In genomic region chr9:108189787-108190679, GRCm38 (mm10) we compare ENCODE assay signal across 9 mouse cellular contexts. TPM values are rescaled to one million over a fixed set of nuclear protein-coding genes. Genes with fewer than 3 reads are reported as not detected.
DNase-seq lines count a peak whose midpoint lies in the region; ATAC-seq and TF ChIP-seq lines count a peak whose summit lies in the region.
"Had no signal": no experiment of that assay in that cellular context is flagged by ENCODE, and none has a peak within 500 bp of the region (broad histone marks: within the 10 kb centered on the region; RNA-seq: fewer than 3 reads in every experiment).

Gene Bsn (minus strand): TSS chr9:108190384.

- peak; percentile 57 to 65 for DNase-seq in B cell, adult 2 months
- peak; percentile 67 to 79 for DNase-seq in adrenal gland, postnatal 36 days
- peak; percentile 76 for DNase-seq in embryonic facial prominence, embryonic 11.5 days (ENCODE audit: low spot score)
- peak; percentile 51 to 74 for DNase-seq in kidney, postnatal 25 days
- peak; percentile 38 for DNase-seq in liver, embryonic 13.5 days
- DNase-seq in neural tube, embryonic 11.5 days (ENCODE audit: low spot score): peak; percentile 90

- H3K27ac ChIP-seq in embryonic facial prominence, embryonic 11.5 days (replicated peaks; ENCODE audit: low read depth, low read length): no peak within 1 kb of the TSS
- no peak within 1 kb of the TSS for H3K27ac ChIP-seq in heart, embryonic 13.5 days (replicated peaks)
- H3K27ac ChIP-seq in liver, embryonic 13.5 days: no peak within 1 kb of the TSS
- H3K27ac ChIP-seq in neural tube, embryonic 11.5 days (ENCODE audit: low read depth, low read length): peak within 1 kb of the TSS; percentile 42; the same call in 1 of the 2 replicates
- H3K27ac ChIP-seq in testis, adult 2 months (ENCODE audit: control insufficient read depth, insufficient read depth, low read depth, low read length): peak within 1 kb of the TSS; percentile 82

- no peak for TF ChIP-seq CTCF in testis, adult 2 months (IDR thresholded peaks at IDR 0.05; ENCODE audit: control insufficient read depth, insufficient read depth, insufficient replicate concordance, low read depth, low read length)

- peak within 1 kb of the TSS; percentile 60 for H3K4me3 ChIP-seq in embryonic facial prominence, embryonic 11.5 days (ENCODE audit: low read depth, low read length)
- peak within 1 kb of the TSS; percentile 66 for H3K4me3 ChIP-seq in heart, embryonic 13.5 days
- peak within 1 kb of the TSS; percentile 63 for H3K4me3 ChIP-seq in liver, embryonic 13.5 days (replicated peaks)
- H3K4me3 ChIP-seq in neural tube, embryonic 11.5 days (ENCODE audit: low read depth, low read length): peak within 1 kb of the TSS; percentile 66
- H3K4me3 ChIP-seq in testis, adult 2 months (ENCODE audit: control insufficient read depth, low read depth, low read length): peak within 1 kb of the TSS; percentile 91

- H3K9me3 ChIP-seq in embryonic facial prominence, embryonic 11.5 days (replicated peaks; ENCODE audit: control insufficient read depth, low read length): no peaks in the 10 kb centered on the region
- H3K9me3 ChIP-seq in heart, embryonic 13.5 days: no peaks in the 10 kb centered on the region
- no peaks in the 10 kb centered on the region for H3K9me3 ChIP-seq in liver, embryonic 13.5 days (replicated peaks)
- H3K9me3 ChIP-seq in neural tube, embryonic 11.5 days (ENCODE audit: control insufficient read depth, low read length): no peaks in the 10 kb centered on the region

- peak within 1 kb of the TSS; percentile 95 for H3K4me2 ChIP-seq in embryonic facial prominence, embryonic 11.5 days (ENCODE audit: low read depth, low read length)
- peak within 1 kb of the TSS; percentile 98 for H3K4me2 ChIP-seq in heart, embryonic 13.5 days
- H3K4me2 ChIP-seq in liver, embryonic 13.5 days: peak within 1 kb of the TSS; percentile 83
- H3K4me2 ChIP-seq in neural tube, embryonic 11.5 days (ENCODE audit: low read depth): peak within 1 kb of the TSS; percentile 76

- peak within 1 kb of the TSS; percentile 44 for H3K9ac ChIP-seq in embryonic facial prominence, embryonic 11.5 days (replicated peaks; ENCODE audit: low read length)
- H3K9ac ChIP-seq in heart, embryonic 13.5 days: peak within 1 kb of the TSS; percentile 54
- H3K9ac ChIP-seq in liver, embryonic 13.5 days: no peak within 1 kb of the TSS
- peak within 1 kb of the TSS; percentile 69 for H3K9ac ChIP-seq in neural tube, embryonic 11.5 days (ENCODE audit: low read length)

- 0 out of 2 replicates have a peak, but pooled peaks cover 2% of the 10 kb centered on the region for H3K4me1 ChIP-seq in embryonic facial prominence, embryonic 11.5 days (ENCODE audit: control insufficient read depth, insufficient read depth, low read length)
- H3K4me1 ChIP-seq in heart, embryonic 13.5 days: peaks cover 7% of the 10 kb centered on the region
- peaks cover 9% of the 10 kb centered on the region for H3K4me1 ChIP-seq in liver, embryonic 13.5 days (replicated peaks)
- H3K4me1 ChIP-seq in neural tube, embryonic 11.5 days (ENCODE audit: control insufficient read depth, insufficient read depth, low read length): no peaks in the 10 kb centered on the region
- H3K4me1 ChIP-seq in testis, adult 2 months (ENCODE audit: control insufficient read depth, insufficient read depth, low read length): peaks cover 4% of the 10 kb centered on the region

- H3K36me3 ChIP-seq in embryonic facial prominence, embryonic 11.5 days (replicated peaks; ENCODE audit: control insufficient read depth, insufficient read depth, low read depth, low read length): no peaks in the 10 kb centered on the region
- H3K36me3 ChIP-seq in heart, embryonic 13.5 days: no peaks in the 10 kb centered on the region
- no peaks in the 10 kb centered on the region for H3K36me3 ChIP-seq in liver, embryonic 13.5 days
- H3K36me3 ChIP-seq in neural tube, embryonic 11.5 days (ENCODE audit: control insufficient read depth, insufficient read depth, low read length): no peaks in the 10 kb centered on the region
- H3K36me3 ChIP-seq in testis, adult 2 months (ENCODE audit: control insufficient read depth, insufficient read depth, low read length): no peaks in the 10 kb centered on the region

- peak; percentile 77; the same call in 1 of the 2 replicates for TF ChIP-seq POLR2A in testis, adult 2 months (IDR thresholded peaks at IDR 0.05; ENCODE audit: control insufficient read depth, low read depth, low read length)

- WGBS in embryonic facial prominence, embryonic 11.5 days: 3% methylated on average over 58 of the region's 91 CpGs
- WGBS in heart, embryonic 13.5 days: 2% methylated on average over 63 of the region's 91 CpGs
- 2% methylated on average over 91 of the region's 91 CpGs for WGBS in liver, embryonic 13.5 days (ENCODE audit: insufficient replicate concordance)
- WGBS in neural tube, embryonic 11.5 days: 1% methylated on average over 68 of the region's 91 CpGs

- ATAC-seq in embryonic facial prominence, embryonic 11.5 days (replicated peaks; ENCODE audit: insufficient number of reproducible peaks, low FRiP score, low TSS enrichment, low read depth): peak; percentile 70
- ATAC-seq in heart, embryonic 13.5 days (ENCODE audit: extremely low read depth, insufficient number of reproducible peaks, low FRiP score, low TSS enrichment): no peak
- peak; percentile 43; the same call in 1 of the 2 replicates for ATAC-seq in liver, embryonic 13.5 days (ENCODE audit: low read depth)
- ATAC-seq in neural tube, embryonic 11.5 days (ENCODE audit: insufficient read depth, low FRiP score, low TSS enrichment): peak; percentile 60
- ATAC-seq: Patski had no signal

- H3K27me3 ChIP-seq in embryonic facial prominence, embryonic 11.5 days (ENCODE audit: control insufficient read depth, insufficient read depth, low read length): peaks cover 6% of the 10 kb centered on the region; the same call in 1 of the 2 replicates
- H3K27me3 ChIP-seq in heart, embryonic 13.5 days (replicated peaks): peaks cover 70% of the 10 kb centered on the region
- peaks cover 77% of the 10 kb centered on the region for H3K27me3 ChIP-seq in liver, embryonic 13.5 days
- no peaks in the 10 kb centered on the region; the same call in 1 of the 2 replicates for H3K27me3 ChIP-seq in neural tube, embryonic 11.5 days (ENCODE audit: control insufficient read depth, insufficient read depth, low read length)
- H3K27me3 ChIP-seq in testis, adult 2 months (ENCODE audit: control insufficient read depth, insufficient read depth, low read length): no peaks in the 10 kb centered on the region

RNA-seq across cellular contexts. Expression of gene Bsn, which starts in this region (rescaled TPM):
- total RNA-seq in adrenal gland, postnatal 36 days (2021): 1 to 10 TPM; 3.2 to 4.3 TPM
- polyA plus RNA-seq in embryonic facial prominence, embryonic 11.5 days (2014; fragmentation: Nextera tagmentation; extraction: Ambion mirVana): 0.97 and 1.1 TPM in 2 replicates
- 0.32 and 0.36 TPM in 2 replicates for polyA plus RNA-seq in heart, embryonic 13.5 days (2015; fragmentation: Nextera tagmentation; extraction: Ambion mirVana)
- 2.3 and 2.5 TPM in 2 replicates for polyA plus RNA-seq in liver, embryonic 13.5 days (2015; fragmentation: Nextera tagmentation; extraction: Ambion mirVana)
- polyA plus RNA-seq in neural tube, embryonic 11.5 days (2014; fragmentation: Nextera tagmentation; extraction: Ambion mirVana): 3.0 and 4.3 TPM in 2 replicates
- 1.2 TPM in 2 replicates for polyA plus RNA-seq in testis, adult 2 months (2012; rRNA removed)

Comparison
In these comparisons a context has a peak if more than half of its experiments do, and no peak if none do; other contexts are left out.
1. DNase-seq: peak in every context shown above with its lines; median percentile 90 in neural tube, embryonic 11.5 days; 76 in embryonic facial prominence, embryonic 11.5 days; 73 in adrenal gland, postnatal 36 days; 62 in kidney, postnatal 25 days; 61 in B cell, adult 2 months; 38 in liver, embryonic 13.5 days.
2. H3K27ac ChIP-seq: peak in neural tube, embryonic 11.5 days (single experiment) and testis, adult 2 months (single experiment); none in embryonic facial prominence, embryonic 11.5 days (single experiment), heart, embryonic 13.5 days (single experiment) and liver, embryonic 13.5 days (single experiment).
3. Peak in every context shown above with its lines, with median percentiles within 50 percentile points of each other: H3K4me2 ChIP-seq and H3K4me3 ChIP-seq.